Mouse (Mus musculus): ENCODE data around the gene Sema4g. TPM values are rescaled to one million over a fixed set of nuclear protein-coding genes. Genes with fewer than 3 reads are reported as not detected.

The Sema4g gene
- 17.6 and 18.6 TPM in 2 replicates for polyA plus RNA-seq (2014; fragmentation: Nextera tagmentation; extraction: Ambion mirVana)

DNA sequence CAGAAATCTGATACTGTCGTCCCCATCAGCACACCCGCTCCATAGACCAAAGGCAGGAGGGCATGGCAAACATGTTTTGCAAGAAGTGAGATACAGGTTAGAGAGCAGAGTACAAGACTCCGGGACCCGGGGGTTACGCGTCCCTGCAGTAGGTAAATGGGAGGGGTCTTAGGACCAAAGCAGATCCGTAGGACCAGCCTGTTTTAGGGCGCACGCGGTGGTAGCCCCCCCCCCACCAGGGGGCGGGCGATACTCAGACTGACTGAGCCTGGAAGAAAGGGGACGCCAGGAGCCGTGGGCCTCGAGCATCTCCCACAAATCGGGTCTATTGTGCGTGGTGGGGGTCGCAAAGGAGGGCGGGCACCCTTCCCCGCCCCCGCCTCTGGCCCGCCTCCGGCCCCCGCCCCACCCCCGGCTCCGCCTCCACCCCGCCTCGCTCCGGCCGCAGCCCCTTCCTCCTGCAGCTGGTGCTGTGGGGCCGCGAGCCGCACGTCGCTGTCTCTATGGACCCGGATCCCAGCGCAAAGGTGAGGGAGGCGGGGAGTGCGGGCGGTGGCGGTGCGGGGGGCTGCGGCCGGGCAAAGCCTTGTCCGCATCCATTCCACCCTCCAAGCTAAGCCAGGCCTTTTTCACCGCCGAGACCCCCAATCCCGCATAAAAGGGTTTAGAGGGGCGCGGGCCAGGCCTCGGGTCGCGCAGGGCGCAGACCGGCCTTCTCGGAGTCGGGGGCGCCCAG is at the start of gene Sema4g:
Sema4g (plus strand) TSS at position 271 of the 736 bp plus-strand sequence.
- H3K27ac ChIP-seq (replicated peaks; ENCODE audit: low read depth, low read length) = peak within 1 kb of the TSS; percentile 73
- under 1% methylated on average over 51 of the region's 58 CpGs for WGBS

DNA sequence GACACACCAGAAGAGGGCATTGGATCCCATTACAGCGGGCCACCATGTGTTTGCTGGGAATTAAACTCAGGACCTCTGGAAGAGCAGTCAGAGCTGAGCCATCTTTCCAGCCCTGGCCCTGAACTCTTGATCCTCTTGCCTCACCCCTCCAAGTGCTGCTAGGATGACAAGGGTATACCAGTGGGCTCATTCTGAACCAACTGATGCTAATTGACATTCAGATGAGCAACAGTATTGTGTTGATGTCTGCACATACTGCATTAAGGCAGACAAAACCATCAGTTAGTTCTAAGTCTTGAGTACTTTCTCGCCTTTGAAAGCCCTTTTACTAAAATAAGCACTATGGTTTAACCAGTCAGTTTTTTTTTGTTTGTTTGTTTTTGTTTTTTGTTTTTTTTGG is 29.3 kb upstream of the Sema4g start:
- Histone ChIP-seq H3K4me3 (replicated peaks; ENCODE audit: low read depth, low read length) (no peak overlapping the region), H3K4me2 (ENCODE audit: low read length) (no peak overlapping the region), H3K27me3 (ENCODE audit: control insufficient read depth, insufficient read depth, low read length) (no peaks in the 10 kb centered on the region), H3K9ac (replicated peaks; ENCODE audit: low read length) (no peak overlapping the region), H3K9me3 (ENCODE audit: control insufficient read depth, low read length) (no peaks in the 10 kb centered on the region), H3K27ac (replicated peaks; ENCODE audit: low read depth, low read length) (no peak overlapping the region), H3K4me1 (ENCODE audit: control insufficient read depth, insufficient read depth, low read length) (no peaks in the 10 kb centered on the region), H3K36me3 (ENCODE audit: control insufficient read depth, insufficient read depth, low read length) (peaks cover 83% of the 10 kb centered on the region)
- WGBS = 99% methylated on average over 2 of the region's 2 CpGs
- no peak for DNase-seq
- no peak for ATAC-seq (ENCODE audit: low FRiP score, low TSS enrichment)

More for the DNA sequence above, at the start of gene Sema4g:
- Histone ChIP-seq H3K4me3 (replicated peaks; ENCODE audit: low read depth, low read length) (peak within 1 kb of the TSS; percentile 80), H3K27me3 (ENCODE audit: control insufficient read depth, insufficient read depth, low read length) (no peaks in the 10 kb centered on the region), H3K9me3 (ENCODE audit: control insufficient read depth, low read length) (no peaks in the 10 kb centered on the region), H3K4me1 (ENCODE audit: control insufficient read depth, insufficient read depth, low read length) (peaks cover 23% of the 10 kb centered on the region), H3K4me2 (ENCODE audit: low read length) (peak within 1 kb of the TSS; percentile 70), H3K9ac (replicated peaks; ENCODE audit: low read length) (peak within 1 kb of the TSS; percentile 84), H3K36me3 (ENCODE audit: control insufficient read depth, insufficient read depth, low read length) (peaks cover 17% of the 10 kb centered on the region)
- ATAC-seq (ENCODE audit: low FRiP score, low TSS enrichment) (peak; percentile 80), DNase-seq (peak; percentile 83)

DNA sequence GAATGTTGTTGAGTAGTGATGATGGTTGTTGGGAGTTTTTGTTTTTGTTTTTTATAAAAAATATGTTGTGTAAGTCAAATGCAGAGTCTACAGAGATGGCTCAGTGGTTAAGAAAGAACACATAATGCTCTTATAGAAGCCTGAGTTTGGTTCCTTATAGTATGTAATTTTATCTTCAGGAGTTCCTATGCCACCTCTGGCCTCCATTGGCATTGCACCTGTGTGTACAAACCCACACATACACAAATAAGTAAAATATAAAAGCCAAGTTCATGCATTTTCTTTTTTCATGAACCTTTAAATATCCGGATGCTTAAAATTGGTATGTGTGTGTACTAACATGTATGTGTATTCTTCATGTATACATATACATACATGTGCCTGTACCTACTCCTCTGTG is 22.9 kb upstream of the Sema4g start:
- ATAC-seq (ENCODE audit: low FRiP score, low TSS enrichment) = no peak
- no peak overlapping the region for H3K4me2 ChIP-seq (ENCODE audit: low read length)
- no peak overlapping the region for H3K27ac ChIP-seq (replicated peaks; ENCODE audit: low read depth, low read length)
- no peak for DNase-seq
- peaks cover 88% of the 10 kb centered on the region for H3K36me3 ChIP-seq (ENCODE audit: control insufficient read depth, insufficient read depth, low read length)
- H3K4me1 ChIP-seq (ENCODE audit: control insufficient read depth, insufficient read depth, low read length) = no peaks in the 10 kb centered on the region
- H3K9me3 ChIP-seq (ENCODE audit: control insufficient read depth, low read length) = no peaks in the 10 kb centered on the region
- no peak overlapping the region for H3K9ac ChIP-seq (replicated peaks; ENCODE audit: low read length)
- WGBS = 93% methylated on average over 1 of the region's 1 CpGs
- H3K4me3 ChIP-seq (replicated peaks; ENCODE audit: low read depth, low read length) = no peak overlapping the region
- H3K27me3 ChIP-seq (ENCODE audit: control insufficient read depth, insufficient read depth, low read length) = no peaks in the 10 kb centered on the region

- peaks cover 91% of the 10 kb centered on the region for H3K36me3 ChIP-seq (ENCODE audit: control insufficient read depth, insufficient read depth, low read length)
- no peaks in the 10 kb centered on the region for H3K9me3 ChIP-seq (ENCODE audit: control insufficient read depth, low read length)
- H3K4me1 ChIP-seq (ENCODE audit: control insufficient read depth, insufficient read depth, low read length) = no peaks in the 10 kb centered on the region
- no peaks in the 10 kb centered on the region for H3K27me3 ChIP-seq (ENCODE audit: control insufficient read depth, insufficient read depth, low read length)
- WGBS = 91% methylated on average over 3 of the region's 3 CpGs
- ATAC-seq (ENCODE audit: low FRiP score, low TSS enrichment) (no peak), DNase-seq (no peak)
- H3K9ac ChIP-seq (replicated peaks; ENCODE audit: low read length) = no peak overlapping the region
- H3K4me3 ChIP-seq (replicated peaks; ENCODE audit: low read depth, low read length) = no peak overlapping the region
- no peak overlapping the region for H3K4me2 ChIP-seq (ENCODE audit: low read length)
- H3K27ac ChIP-seq (replicated peaks; ENCODE audit: low read depth, low read length) = no peak overlapping the region
These were observed 20.6 kb upstream of the Sema4g start for GRCm38 (mm10) chr19:44968329-44968728.

- Histone ChIP-seq H3K36me3 (ENCODE audit: control insufficient read depth, insufficient read depth, low read length) (peaks cover 97% of the 10 kb centered on the region), H3K9ac (replicated peaks; ENCODE audit: low read length) (no peak overlapping the region), H3K27me3 (ENCODE audit: control insufficient read depth, insufficient read depth, low read length) (no peaks in the 10 kb centered on the region), H3K4me1 (ENCODE audit: control insufficient read depth, insufficient read depth, low read length) (no peaks in the 10 kb centered on the region), H3K4me2 (ENCODE audit: low read length) (no peak overlapping the region), H3K4me3 (replicated peaks; ENCODE audit: low read depth, low read length) (no peak overlapping the region), H3K9me3 (ENCODE audit: control insufficient read depth, low read length) (no peaks in the 10 kb centered on the region), H3K27ac (replicated peaks; ENCODE audit: low read depth, low read length) (no peak overlapping the region)
- no peak for ATAC-seq (ENCODE audit: low FRiP score, low TSS enrichment)
- 86% methylated on average over 6 of the region's 6 CpGs for WGBS
- DNase-seq = no peak
These were observed 12.3 kb upstream of the Sema4g start for GRCm38 (mm10) chr19:44976636-44977035.

DNA sequence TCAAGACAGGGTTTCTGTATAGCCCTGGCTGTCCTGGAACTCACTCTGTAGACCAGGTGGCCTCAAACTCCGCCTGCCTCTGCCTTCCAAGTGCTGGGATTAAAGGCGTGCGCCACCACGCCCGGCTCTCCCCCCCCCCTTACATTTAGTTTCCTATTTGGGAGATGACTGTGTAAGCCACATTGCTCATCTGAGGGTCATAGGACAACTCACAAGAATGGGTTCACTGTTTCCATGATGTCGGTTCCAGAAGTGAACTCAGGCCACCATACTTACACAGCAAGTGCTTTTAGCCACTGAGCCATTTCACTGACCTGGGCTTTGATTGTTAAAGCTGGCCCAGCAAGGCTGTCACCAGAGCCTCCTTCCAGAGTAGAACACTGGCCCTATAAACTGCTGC is 11.8 kb upstream of the Sema4g start:
- Histone ChIP-seq H3K4me2 (ENCODE audit: low read length) (no peak overlapping the region), H3K27ac (replicated peaks; ENCODE audit: low read depth, low read length) (no peak overlapping the region), H3K9ac (replicated peaks; ENCODE audit: low read length) (no peak overlapping the region), H3K36me3 (ENCODE audit: control insufficient read depth, insufficient read depth, low read length) (peaks cover 95% of the 10 kb centered on the region), H3K4me1 (ENCODE audit: control insufficient read depth, insufficient read depth, low read length) (no peaks in the 10 kb centered on the region), H3K27me3 (ENCODE audit: control insufficient read depth, insufficient read depth, low read length) (no peaks in the 10 kb centered on the region), H3K4me3 (replicated peaks; ENCODE audit: low read depth, low read length) (no peak overlapping the region), H3K9me3 (ENCODE audit: control insufficient read depth, low read length) (no peaks in the 10 kb centered on the region)
- ATAC-seq (ENCODE audit: low FRiP score, low TSS enrichment) = no peak
- 91% methylated on average over 6 of the region's 6 CpGs for WGBS
- DNase-seq = no peak

- DNase-seq = no peak
- peaks cover 62% of the 10 kb centered on the region for H3K36me3 ChIP-seq (ENCODE audit: control insufficient read depth, insufficient read depth, low read length)
- no peaks in the 10 kb centered on the region for H3K27me3 ChIP-seq (ENCODE audit: control insufficient read depth, insufficient read depth, low read length)
- H3K27ac ChIP-seq (replicated peaks; ENCODE audit: low read depth, low read length) = no peak overlapping the region
- H3K9me3 ChIP-seq (ENCODE audit: control insufficient read depth, low read length) = no peaks in the 10 kb centered on the region
- no peak overlapping the region for H3K9ac ChIP-seq (replicated peaks; ENCODE audit: low read length)
- WGBS = 87% methylated on average over 2 of the region's 2 CpGs
- no peak overlapping the region for H3K4me2 ChIP-seq (ENCODE audit: low read length)
- no peaks in the 10 kb centered on the region for H3K4me1 ChIP-seq (ENCODE audit: control insufficient read depth, insufficient read depth, low read length)
- H3K4me3 ChIP-seq (replicated peaks; ENCODE audit: low read depth, low read length) = no peak overlapping the region
- no peak for ATAC-seq (ENCODE audit: low FRiP score, low TSS enrichment)
These were observed 8.1 kb upstream of the Sema4g start for GRCm38 (mm10) chr19:44980787-44981186.

DNA sequence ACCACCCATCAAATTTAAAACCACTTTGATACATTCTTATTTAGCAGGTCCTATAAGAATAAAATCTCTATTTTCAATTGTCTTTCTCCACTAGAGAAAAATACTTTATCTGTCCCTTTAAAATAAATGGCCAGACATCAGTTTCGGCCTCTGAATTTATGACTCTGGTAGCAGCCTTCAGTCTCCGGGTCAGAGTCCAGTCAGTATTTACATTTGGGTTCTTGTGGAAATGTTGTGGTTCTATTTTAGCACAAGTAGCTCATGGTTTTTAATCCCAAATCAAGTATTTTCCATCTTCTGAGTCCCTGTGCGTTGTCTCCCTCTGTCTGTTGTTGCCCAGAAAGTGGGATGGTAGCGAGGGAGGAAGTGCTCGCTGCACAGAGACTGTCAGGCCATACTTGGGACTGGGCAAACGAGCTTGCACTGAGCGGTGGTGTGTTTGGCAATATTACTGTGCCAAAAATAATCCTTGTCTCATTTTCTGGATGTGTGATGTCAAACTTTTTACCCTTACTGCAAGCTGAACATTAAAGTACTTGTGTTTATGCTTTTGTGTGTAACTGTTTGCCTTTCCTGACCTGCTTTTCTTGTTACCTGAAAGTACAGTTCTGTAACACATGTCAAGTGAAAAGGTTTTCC is 6.3 kb upstream of the Sema4g start:
- Histone ChIP-seq H3K9me3 (ENCODE audit: control insufficient read depth, low read length) (no peaks in the 10 kb centered on the region), H3K9ac (replicated peaks; ENCODE audit: low read length) (no peak overlapping the region), H3K27ac (replicated peaks; ENCODE audit: low read depth, low read length) (no peak overlapping the region), H3K27me3 (ENCODE audit: control insufficient read depth, insufficient read depth, low read length) (no peaks in the 10 kb centered on the region), H3K36me3 (ENCODE audit: control insufficient read depth, insufficient read depth, low read length) (peaks cover 44% of the 10 kb centered on the region), H3K4me1 (ENCODE audit: control insufficient read depth, insufficient read depth, low read length) (no peaks in the 10 kb centered on the region), H3K4me3 (replicated peaks; ENCODE audit: low read depth, low read length) (no peak overlapping the region), H3K4me2 (ENCODE audit: low read length) (no peak overlapping the region)
- ATAC-seq (ENCODE audit: low FRiP score, low TSS enrichment) (no peak), DNase-seq (no peak)
- 88% methylated on average over 7 of the region's 7 CpGs for WGBS

GRCm38 (mm10) chr19:44983366-44983765 is 5.5 kb upstream of the Sema4g start:
- WGBS = 93% methylated on average over 6 of the region's 6 CpGs
- no peaks in the 10 kb centered on the region; the same call in 1 of the 2 replicates for H3K4me1 ChIP-seq (ENCODE audit: control insufficient read depth, insufficient read depth, low read length)

More at GRCm38 (mm10) chr19:44983366-44983765, 5.5 kb upstream of the Sema4g start:
- ATAC-seq (ENCODE audit: low FRiP score, low TSS enrichment) = no peak
- Histone ChIP-seq H3K9me3 (ENCODE audit: control insufficient read depth, low read length) (no peaks in the 10 kb centered on the region), H3K4me2 (ENCODE audit: low read length) (no peak overlapping the region), H3K27ac (replicated peaks; ENCODE audit: low read depth, low read length) (no peak overlapping the region), H3K4me3 (replicated peaks; ENCODE audit: low read depth, low read length) (no peak overlapping the region), H3K36me3 (ENCODE audit: control insufficient read depth, insufficient read depth, low read length) (peaks cover 36% of the 10 kb centered on the region), H3K27me3 (ENCODE audit: control insufficient read depth, insufficient read depth, low read length) (no peaks in the 10 kb centered on the region), H3K9ac (replicated peaks; ENCODE audit: low read length) (no peak overlapping the region)
- DNase-seq = no peak
